Mouse (Mus musculus) C2C12 (cell line): ENCODE results near the gene Vps35l.

ENCODE experiments used
- CEBPB ChIP-seq: IDR thresholded peaks from one replicate; pipeline ENCODE4 v1.6.1; 2011; ENCODE audit warnings: low read depth, mild to moderate bottlenecking, control low read depth, moderate library complexity
- CTCF ChIP-seq: IDR thresholded peaks from one replicate; pipeline ENCODE4 v1.5.1; 2011; ENCODE audit not compliant: control insufficient read depth, insufficient read depth, insufficient read length
- FOSL1 ChIP-seq: IDR thresholded peaks from one replicate; pipeline ENCODE4 v1.8.0; 2011; ENCODE audit warnings: mild to moderate bottlenecking, low read length; ENCODE audit not compliant: poor library complexity, insufficient read depth, severe bottlenecking
- MAX ChIP-seq: IDR thresholded peaks from one replicate; pipeline ENCODE4 v1.6.1; 2011; ENCODE audit warnings: mild to moderate bottlenecking, control low read depth
- MYOD1 ChIP-seq: IDR thresholded peaks from one replicate; pipeline ENCODE4 v1.6.1; 2011; ENCODE audit warnings: low read depth; ENCODE audit not compliant: control insufficient read depth, insufficient read length
- MYOG ChIP-seq: IDR thresholded peaks from one replicate; pipeline ENCODE4 v1.6.1; 2011; ENCODE audit not compliant: control insufficient read depth, insufficient read length; ENCODE audit errors: extremely low read depth
- USF1 ChIP-seq: IDR thresholded peaks from one replicate; pipeline ENCODE4 v1.6.1; 2011; ENCODE audit warnings: low read depth, mild to moderate bottlenecking, control low read depth, moderate library complexity

DNA sequence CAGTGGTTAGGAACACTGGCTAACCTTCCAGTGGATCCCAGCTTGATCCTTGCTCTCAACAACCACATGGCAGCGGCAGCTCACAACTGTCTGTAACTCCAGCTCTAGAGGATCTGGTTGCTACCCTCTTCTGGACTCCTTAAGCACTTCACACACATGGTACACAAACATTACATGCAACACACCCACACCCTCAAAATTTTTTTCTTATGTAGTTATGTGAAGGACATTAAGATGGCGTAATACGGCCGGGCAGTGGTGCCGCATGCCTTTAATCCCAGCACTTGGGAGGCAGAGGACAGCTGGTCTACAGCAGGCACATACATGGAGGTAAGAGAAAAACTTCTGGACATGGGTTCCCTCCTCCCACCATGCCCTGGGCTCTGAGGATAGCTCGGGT lies 43.9 kb upstream of the Vps35l start:
- no peak for TF ChIP-seq CTCF
- no peak for TF ChIP-seq USF1
- no peak for TF ChIP-seq MYOG
- no peak for TF ChIP-seq CEBPB
- no peak for TF ChIP-seq MAX
- TF ChIP-seq MYOD1: no peak
- no peak for TF ChIP-seq FOSL1
